Mouse (Mus musculus): ENCODE results near the gene Olfr59.

The Olfr59 gene

DNA sequence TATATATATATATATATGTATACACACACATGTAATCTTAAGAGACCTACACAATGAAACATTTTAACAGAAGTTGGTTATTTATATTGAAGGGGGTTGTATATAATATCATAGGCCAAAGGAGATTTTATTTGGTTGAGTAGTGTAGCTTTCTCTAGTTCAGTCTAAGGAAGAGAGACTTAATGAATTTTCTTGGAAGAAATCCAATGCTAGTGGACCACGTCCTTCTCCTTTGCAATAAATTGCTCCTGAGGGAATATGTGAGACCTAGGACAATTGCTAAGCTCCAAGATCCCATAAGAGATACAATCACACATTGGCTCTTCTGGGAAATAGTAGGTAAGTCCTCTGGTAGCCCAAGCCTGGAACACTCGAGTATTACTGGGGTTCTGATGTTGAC lies at the start of gene Olfr59:
Olfr59 (plus strand) TSS at position 301 of the 400 bp plus-strand sequence.
- DNase-seq = no peak

- no peak for DNase-seq
Observed at GRCm38 (mm10) chr11:74241201-74241600, 42.3 kb upstream of the Olfr59 start.

GRCm38 (mm10) chr11:74259508-74259907 lies 24.0 kb upstream of the Olfr59 start, which contains the start of gene Olfr406:
Olfr406 (plus strand) TSS chr11:74259808.
- no peak for DNase-seq

DNA sequence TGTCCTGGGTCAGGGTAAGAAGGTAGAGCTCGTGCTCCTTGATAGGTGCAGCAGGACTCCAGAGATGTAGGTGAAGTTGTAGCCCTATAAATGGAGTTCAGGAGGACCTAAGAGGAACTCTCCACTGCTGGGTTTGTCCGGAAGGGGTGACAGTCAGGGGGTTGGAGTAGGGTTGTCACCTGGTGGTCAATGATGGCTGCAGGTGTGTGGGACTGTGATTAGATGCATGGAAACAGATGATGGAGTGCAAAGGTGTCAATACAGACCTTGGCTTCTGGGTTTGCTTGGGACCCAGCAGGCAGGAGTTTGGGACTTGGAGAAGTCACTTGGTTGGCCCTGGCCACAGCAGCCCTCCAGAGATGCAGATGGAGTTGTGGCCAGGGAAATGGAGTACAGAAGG lies 3.7 kb downstream of the Olfr59 start:
- DNase-seq = no peak

- DNase-seq = no peak
Observed at GRCm38 (mm10) chr11:74326044-74326443, 42.5 kb downstream of the Olfr59 start.

DNA sequence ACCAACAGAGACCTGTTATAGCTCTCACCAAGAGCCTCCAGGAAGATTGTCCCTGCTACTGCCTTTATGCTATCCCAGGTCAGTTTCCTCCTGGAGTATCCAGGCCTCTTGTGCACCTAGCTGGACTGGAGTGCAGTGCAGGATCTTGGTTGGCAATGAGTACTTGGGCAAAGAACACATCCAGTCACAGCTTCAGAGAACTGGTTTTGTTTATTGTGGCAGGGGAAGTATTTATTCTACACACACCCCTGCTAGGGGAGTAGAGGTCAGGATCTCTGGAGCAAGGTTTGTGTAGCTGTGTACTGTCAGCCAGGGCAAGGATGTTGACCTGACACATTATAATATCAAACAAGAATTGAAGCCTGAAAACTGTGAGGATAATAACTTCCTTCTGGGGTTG lies 45.2 kb downstream of the Olfr59 start:
- no peak for DNase-seq

DNA sequence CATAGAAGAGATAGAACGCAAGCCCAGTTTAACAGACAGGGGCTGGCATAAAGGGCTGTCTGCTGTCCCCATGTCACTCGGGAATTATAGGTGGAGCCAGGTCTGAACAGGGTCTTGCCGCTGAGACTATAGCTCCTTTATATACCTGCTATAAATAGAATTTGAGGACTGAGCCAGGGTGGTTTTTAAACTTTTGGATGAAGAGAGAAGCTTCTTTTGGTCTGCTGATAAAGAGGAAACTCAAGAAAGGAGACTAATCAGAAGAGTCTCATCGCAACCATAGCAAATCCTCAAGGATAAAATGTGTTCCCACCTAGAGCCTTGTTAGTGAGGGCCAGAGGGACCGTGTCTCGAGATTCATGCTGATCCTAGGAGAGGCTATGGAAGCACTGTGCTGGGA lies 54.4 kb downstream of the Olfr59 start, which contains the start of gene Olfr410:
Olfr410 (minus strand) TSS at position 101 of the 400 bp plus-strand sequence.
- no peak for DNase-seq
